ENCODE assay signal across 17 mouse cellular contexts in genomic region chr10:20408336-20408735, GRCm38 (mm10).
A peak's percentile ranks its signal among the peaks of the same experiment; 100 is the strongest.
DNase-seq lines count a peak whose midpoint lies in the region; ATAC-seq lines count a peak whose summit lies in the region.
"Had no signal": no experiment of that assay in that cellular context is flagged by ENCODE, and none has a peak within 500 bp of the region (broad histone marks: within the 10 kb centered on the region; RNA-seq: fewer than 3 reads in every experiment).

No protein-coding gene starts in this region.

- peaks cover 12% of the 10 kb centered on the region for H3K4me1 ChIP-seq in heart, embryonic 11.5 days (ENCODE audit: control insufficient read depth, insufficient read depth, low read length)
- H3K4me1 ChIP-seq in heart, embryonic 16.5 days (ENCODE audit: control insufficient read depth, insufficient read depth, low read length) = peaks cover 11% of the 10 kb centered on the region
- no peaks in the 10 kb centered on the region for H3K4me1 ChIP-seq in liver, embryonic 12.5 days
- H3K4me1 ChIP-seq: forebrain, embryonic 10.5 days; midbrain, embryonic 12.5 days; neural tube, embryonic 12.5 days had no signal

- no peak for ATAC-seq in heart, embryonic 11.5 days (replicated peaks; ENCODE audit: insufficient number of reproducible peaks, low FRiP score, low TSS enrichment)
- ATAC-seq in heart, embryonic 16.5 days (replicated peaks; ENCODE audit: extremely low read depth, insufficient read depth, low FRiP score) = no peak
- ATAC-seq in liver, embryonic 12.5 days = no peak

- no peak overlapping the region for H3K9ac ChIP-seq in heart, embryonic 11.5 days (ENCODE audit: low read depth, low read length)
- no peak overlapping the region for H3K9ac ChIP-seq in heart, embryonic 16.5 days (ENCODE audit: low read length)
- no peak overlapping the region for H3K9ac ChIP-seq in liver, embryonic 12.5 days
- H3K9ac ChIP-seq: midbrain, embryonic 12.5 days; neural tube, embryonic 12.5 days had no signal

- H3K4me3 ChIP-seq in heart, embryonic 11.5 days (ENCODE audit: low read depth, low read length) = no peak overlapping the region
- no peak overlapping the region for H3K4me3 ChIP-seq in heart, embryonic 16.5 days (ENCODE audit: low read length)
- no peak overlapping the region for H3K4me3 ChIP-seq in liver, embryonic 12.5 days
- H3K4me3 ChIP-seq: forebrain, embryonic 10.5 days; midbrain, embryonic 12.5 days; neural tube, embryonic 12.5 days had no signal

- H3K27me3 ChIP-seq in heart, embryonic 11.5 days (ENCODE audit: control insufficient read depth, insufficient read depth, low read length) = no peaks in the 10 kb centered on the region
- no peaks in the 10 kb centered on the region for H3K27me3 ChIP-seq in heart, embryonic 16.5 days (ENCODE audit: control insufficient read depth, insufficient read depth, low read length)
- no peaks in the 10 kb centered on the region for H3K27me3 ChIP-seq in liver, embryonic 12.5 days (replicated peaks)
- H3K27me3 ChIP-seq: midbrain, embryonic 12.5 days; neural tube, embryonic 12.5 days had no signal

- H3K36me3 ChIP-seq in heart, embryonic 11.5 days (ENCODE audit: control insufficient read depth, insufficient read depth, low read length) = no peaks in the 10 kb centered on the region; the same call in 1 of the 2 replicates
- peaks cover 10% of the 10 kb centered on the region; the same call in 1 of the 2 replicates for H3K36me3 ChIP-seq in heart, embryonic 16.5 days (ENCODE audit: control insufficient read depth, insufficient read depth)
- H3K36me3 ChIP-seq in liver, embryonic 12.5 days = no peaks in the 10 kb centered on the region
- H3K36me3 ChIP-seq: forebrain, embryonic 10.5 days; midbrain, embryonic 12.5 days; neural tube, embryonic 12.5 days had no signal

- no peaks in the 10 kb centered on the region for H3K9me3 ChIP-seq in heart, embryonic 11.5 days (replicated peaks; ENCODE audit: control insufficient read depth, low read length)
- peaks cover 3% of the 10 kb centered on the region; the same call in 1 of the 2 replicates for H3K9me3 ChIP-seq in heart, embryonic 16.5 days (replicated peaks; ENCODE audit: control insufficient read depth, low read length)
- no peaks in the 10 kb centered on the region for H3K9me3 ChIP-seq in liver, embryonic 12.5 days (replicated peaks)
- H3K9me3 ChIP-seq: midbrain, embryonic 12.5 days; neural tube, embryonic 12.5 days had no signal

- H3K27ac ChIP-seq in heart, embryonic 11.5 days (ENCODE audit: low read depth, low read length) = peak overlapping the region; percentile 60
- peak overlapping the region; percentile 48 for H3K27ac ChIP-seq in heart, embryonic 16.5 days (ENCODE audit: low read length)
- H3K27ac ChIP-seq in liver, embryonic 12.5 days = no peak overlapping the region
- H3K27ac ChIP-seq: forebrain, embryonic 10.5 days; macrophage; midbrain, embryonic 12.5 days; neural tube, embryonic 12.5 days had no signal

- WGBS in heart, embryonic 11.5 days (ENCODE audit: insufficient replicate concordance) = 27% methylated on average over 3 of the region's 3 CpGs
- WGBS in heart, embryonic 16.5 days = 41% methylated on average over 3 of the region's 3 CpGs
- 75% methylated on average over 3 of the region's 3 CpGs for WGBS in liver, embryonic 12.5 days (ENCODE audit: insufficient replicate concordance)

- no peak overlapping the region for H3K4me2 ChIP-seq in heart, embryonic 11.5 days
- no peak overlapping the region for H3K4me2 ChIP-seq in heart, embryonic 16.5 days (ENCODE audit: low read depth, low read length)
- H3K4me2 ChIP-seq in liver, embryonic 12.5 days = no peak overlapping the region
- H3K4me2 ChIP-seq: midbrain, embryonic 12.5 days; neural tube, embryonic 12.5 days had no signal

- peak; percentile 23 for DNase-seq in kidney, postnatal 14 days
- DNase-seq in kidney, postnatal 36 days = no peak
- DNase-seq in lung, postnatal 14 days = peak; percentile 23
- no peak for DNase-seq in cerebellum, adult 18-20 months
- DNase-seq in retina, embryonic 14.5 days (ENCODE audit: low spot score) = no peak
- DNase-seq: B cell, adult 2 months; cerebellum, adult 11 months; kidney, adult 2 months; right cerebral cortex, adult 18-20 months; thymus, postnatal 36 days had no signal

Comparison
In these comparisons a context has a peak if more than half of its experiments do, and no peak if none do; other contexts are left out.
1. DNase-seq: peak in kidney, postnatal 14 days (single experiment) and lung, postnatal 14 days (single experiment); none in kidney, postnatal 36 days (0 of 2), cerebellum, adult 18-20 months (0 of 2) and retina, embryonic 14.5 days (single experiment).